Mouse (Mus musculus): ENCODE data around the gene Csrp2.

GRCm38 (mm10) chr10:110882701-110883100 lies 36.9 kb upstream of the Csrp2 start:
- no peak for TF ChIP-seq CTCF (IDR thresholded peaks at IDR 0.05; ENCODE audit: low read depth)
- TF ChIP-seq EP300 (IDR thresholded peaks at IDR 0.05; ENCODE audit: low read depth) = no peak
